Mouse (Mus musculus) kidney, postnatal 10 days (tissue): Measurements from ENCODE around the gene Atg7.

Experiments used
- DNase-seq: peaks from one replicate; pipeline ENCODE4 v3.0.0; 2021; ENCODE audit warnings: mixed read lengths

Gene Atg7

DNA sequence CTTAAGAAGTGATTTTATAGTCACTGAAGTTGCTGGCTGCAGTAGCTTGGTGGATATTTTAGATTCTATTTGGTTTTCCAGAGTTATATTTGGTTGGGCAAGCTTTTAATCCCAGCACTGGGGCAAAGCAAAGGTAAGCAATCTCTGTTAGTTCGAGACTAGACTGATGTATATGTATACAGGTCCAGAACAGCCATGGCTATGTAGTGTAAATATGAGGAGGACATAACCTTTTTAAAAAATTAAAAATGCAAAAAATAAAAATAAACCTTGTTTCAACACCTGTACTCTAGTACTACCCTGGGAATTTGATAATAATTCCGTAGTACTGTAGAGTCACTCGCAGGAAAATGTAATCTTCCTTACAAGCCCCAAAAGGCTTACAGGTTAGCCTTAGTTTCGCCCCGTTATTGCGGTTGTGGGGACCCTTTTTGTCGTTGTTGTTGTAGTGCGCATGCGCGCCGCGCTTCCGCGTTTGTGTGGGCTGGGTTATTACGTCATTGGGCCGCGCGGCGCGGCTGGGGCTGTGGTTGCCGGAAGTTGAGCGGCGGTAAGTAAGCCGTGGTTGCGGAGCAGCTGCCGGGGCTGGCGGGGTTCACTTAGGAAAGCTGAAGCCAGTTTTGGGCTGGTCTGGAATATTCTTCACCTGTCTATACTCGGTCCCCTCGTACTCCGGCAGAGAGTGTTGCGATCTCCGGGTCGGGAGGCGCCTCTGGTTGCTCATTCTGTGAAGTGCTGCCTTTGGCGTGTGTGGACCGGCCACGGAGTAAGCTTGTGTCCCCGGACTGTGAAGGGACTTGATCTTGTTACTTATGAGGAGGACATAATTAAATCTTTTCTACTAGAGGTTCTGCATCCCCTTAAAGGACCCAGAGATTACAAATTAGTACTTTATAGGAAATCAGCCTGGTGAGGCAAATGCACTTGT lies at the start of gene Atg7:
TSS of gene Atg7 (plus strand) at position 497 of the 928 bp plus-strand sequence.
- DNase-seq = peak; percentile 97

DNA sequence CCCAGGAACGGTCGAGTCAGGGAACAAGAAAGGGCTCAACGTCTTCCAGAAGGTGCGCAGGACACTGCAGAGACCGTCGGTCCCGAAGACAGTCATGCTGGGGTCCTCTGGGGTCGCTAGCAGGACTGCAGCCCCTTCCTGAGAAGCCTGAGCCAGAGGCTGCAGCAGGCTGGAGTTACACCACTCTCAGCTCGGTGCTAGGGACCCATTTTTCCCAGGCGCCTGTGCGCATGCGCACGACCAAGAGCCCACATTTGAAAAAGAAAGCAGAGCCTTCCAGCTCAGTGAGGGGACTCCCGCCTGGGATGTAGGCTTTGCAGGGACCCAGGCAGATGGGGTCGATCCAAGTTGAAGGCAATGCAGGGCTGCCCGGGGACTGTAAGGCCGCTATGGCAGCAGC lies 28.8 kb upstream of the Atg7 start:
- DNase-seq = peak; percentile 85

DNA sequence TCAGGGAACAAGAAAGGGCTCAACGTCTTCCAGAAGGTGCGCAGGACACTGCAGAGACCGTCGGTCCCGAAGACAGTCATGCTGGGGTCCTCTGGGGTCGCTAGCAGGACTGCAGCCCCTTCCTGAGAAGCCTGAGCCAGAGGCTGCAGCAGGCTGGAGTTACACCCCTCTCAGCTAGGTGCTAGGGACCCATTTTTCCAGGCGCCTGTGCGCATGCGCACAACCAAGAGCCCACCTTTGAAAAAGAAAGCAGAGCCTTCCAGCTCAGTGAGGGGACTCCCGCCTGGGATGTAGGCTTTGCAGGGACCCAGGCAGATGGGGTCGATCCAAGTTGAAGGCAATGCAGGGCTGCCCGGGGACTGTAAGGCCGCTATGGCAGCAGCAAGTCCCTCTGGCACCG lies 9.0 kb upstream of the Atg7 start:
- peak; percentile 42 for DNase-seq

GRCm38 (mm10) chr6:114643716-114644115 lies 819 bp downstream of the Atg7 start:
- no peak for DNase-seq

DNA sequence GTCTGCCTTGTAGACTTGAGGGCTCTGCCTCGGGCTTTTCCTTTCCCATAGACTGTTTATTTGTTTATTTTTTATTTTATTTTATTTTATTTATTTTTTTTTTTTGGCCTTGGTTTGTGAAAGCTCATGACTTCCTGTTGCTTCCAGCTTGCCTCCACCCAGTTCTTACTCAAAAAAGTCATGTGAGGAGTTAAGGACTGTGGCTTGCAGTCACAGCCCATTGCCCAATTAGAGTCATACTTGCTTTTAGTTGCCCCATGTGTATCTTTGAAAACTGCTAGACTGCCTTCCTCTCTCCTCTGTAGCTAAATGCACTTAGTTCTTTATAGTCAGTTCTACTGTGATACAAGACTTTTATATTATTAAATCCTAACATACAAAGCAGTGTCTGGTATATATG lies 1.6 kb downstream of the Atg7 start:
- no peak for DNase-seq

GRCm38 (mm10) chr6:114646201-114646600 lies 3.3 kb downstream of the Atg7 start:
- DNase-seq = no peak

DNA sequence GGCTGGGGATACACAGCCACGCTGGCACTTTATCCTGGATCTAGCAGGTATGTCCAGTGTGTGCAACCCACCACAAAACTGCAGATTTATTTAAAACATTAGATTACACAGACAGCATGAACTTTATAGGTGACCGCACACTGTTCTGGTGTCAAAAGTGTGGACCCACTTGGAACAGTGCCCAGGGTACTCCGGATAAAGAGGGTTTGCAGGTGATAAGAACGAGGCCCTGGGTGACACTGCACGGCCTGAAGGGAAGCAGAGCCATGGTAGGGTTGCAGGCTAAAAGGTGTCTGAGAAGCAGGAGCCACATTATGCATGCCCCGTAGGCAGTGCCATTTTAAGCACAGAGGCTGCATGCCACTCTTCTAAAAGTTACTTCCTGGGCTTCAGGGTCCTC lies 4.1 kb downstream of the Atg7 start:
- no peak for DNase-seq

GRCm38 (mm10) chr6:114648352-114649030 lies 5.6 kb downstream of the Atg7 start:
- DNase-seq = no peak

- peak; percentile 62 for DNase-seq
These were observed 9.3 kb downstream of the Atg7 start for GRCm38 (mm10) chr6:114652209-114652608.

GRCm38 (mm10) chr6:114656826-114657600 lies 14.1 kb downstream of the Atg7 start:
- DNase-seq = no peak

- DNase-seq = no peak
These were observed 14.9 kb downstream of the Atg7 start for GRCm38 (mm10) chr6:114657807-114658206.

- peak; percentile 18 for DNase-seq
These were observed 16.5 kb downstream of the Atg7 start for GRCm38 (mm10) chr6:114659278-114659991.

- no peak for DNase-seq
These were observed 17.3 kb downstream of the Atg7 start for GRCm38 (mm10) chr6:114659992-114660800.

- DNase-seq = no peak
These were observed 20.8 kb downstream of the Atg7 start for GRCm38 (mm10) chr6:114663707-114664106.

- DNase-seq = no peak
These were observed 21.8 kb downstream of the Atg7 start for GRCm38 (mm10) chr6:114664716-114665115.

DNA sequence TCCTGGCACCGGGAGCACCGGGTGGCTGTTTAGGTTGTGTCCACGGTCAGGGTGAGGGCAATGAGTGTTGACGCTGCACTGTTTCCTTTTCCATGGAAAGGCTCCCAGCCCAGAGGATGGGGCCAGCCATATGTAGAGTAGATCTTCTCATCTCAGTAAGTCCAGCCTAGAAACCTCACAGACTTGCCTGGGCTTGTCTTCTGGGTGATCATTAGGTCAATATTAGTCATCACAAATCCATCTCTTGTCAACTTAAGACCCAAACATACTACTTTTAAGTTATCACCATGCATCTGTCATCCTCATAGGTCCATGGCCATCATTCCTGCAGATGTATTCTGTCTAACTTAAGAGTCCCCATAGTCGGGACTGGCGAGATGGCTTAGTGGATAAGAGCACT lies 24.6 kb downstream of the Atg7 start:
- DNase-seq = no peak

DNA sequence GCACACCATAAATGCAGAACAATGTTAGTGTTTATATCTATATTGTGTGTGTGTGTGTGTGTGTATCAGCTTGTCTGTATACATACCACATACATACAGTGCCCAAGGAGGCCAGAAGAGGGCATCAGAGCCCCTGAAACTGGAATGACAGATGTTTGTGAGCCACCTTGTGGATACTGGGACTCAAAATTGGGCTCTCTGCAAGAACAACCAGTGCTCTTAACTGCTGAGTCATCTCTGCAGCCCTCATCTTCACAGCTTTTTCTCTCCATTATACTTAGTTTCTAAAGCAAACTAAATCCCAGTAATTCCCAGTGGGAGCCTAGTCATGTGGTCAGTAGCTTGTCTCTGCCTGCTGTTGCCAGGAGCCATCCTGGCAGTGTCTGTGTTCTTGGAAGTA lies 31.9 kb downstream of the Atg7 start:
- no peak for DNase-seq

GRCm38 (mm10) chr6:114676091-114676490 lies 33.2 kb downstream of the Atg7 start:
- DNase-seq = no peak

- no peak for DNase-seq
These were observed 39.3 kb downstream of the Atg7 start for GRCm38 (mm10) chr6:114682092-114682711.

DNA sequence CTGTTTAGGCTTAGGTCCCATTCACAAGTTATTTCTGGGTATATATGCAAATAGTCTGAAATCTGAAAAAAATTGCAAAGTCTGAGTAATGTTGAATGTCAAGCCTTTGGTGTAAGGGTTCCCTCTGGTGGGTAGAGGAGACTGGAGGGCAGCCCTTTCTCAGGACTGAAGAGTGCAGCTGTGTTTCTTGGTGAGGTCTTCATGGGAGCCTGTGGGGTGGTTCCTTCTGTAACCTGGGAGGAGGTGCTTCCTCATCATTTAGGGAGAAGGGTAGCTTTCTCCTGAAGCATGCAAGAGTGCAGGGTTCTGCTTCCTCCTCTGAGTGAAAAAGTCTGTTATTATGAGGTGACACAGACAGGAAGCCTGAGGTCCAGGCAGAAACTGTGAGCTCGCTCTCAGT lies 40.8 kb downstream of the Atg7 start:
- no peak for DNase-seq

DNA sequence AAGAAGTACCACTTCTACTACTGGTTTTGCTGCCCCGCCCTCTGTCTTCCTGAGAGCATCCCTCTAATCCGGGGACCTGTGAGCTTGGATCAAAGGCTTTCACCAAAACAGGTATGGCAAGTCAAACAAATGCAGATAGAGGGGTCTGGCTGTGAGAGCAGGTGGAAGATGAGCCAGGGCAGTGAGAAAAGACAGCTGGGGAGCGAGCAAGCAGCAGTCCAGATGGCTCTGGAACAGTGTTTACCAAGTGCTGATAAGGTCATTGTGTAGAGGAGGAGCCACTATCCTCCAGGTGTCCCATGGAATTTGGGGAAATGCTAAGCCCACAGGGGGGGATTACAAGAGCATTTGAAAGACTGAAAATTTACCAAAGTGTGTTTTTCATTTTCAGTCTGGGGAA lies 41.5 kb downstream of the Atg7 start:
- DNase-seq = no peak
